Mouse (Mus musculus): ENCODE results near the gene Mpst.

GRCm38 (mm10) chr15:78447121-78447520 is 40.9 kb downstream of the Mpst start:
- no peak for TF ChIP-seq GATA1 (IDR thresholded peaks at IDR 0.05; ENCODE audit: low read depth, low read length)
- TF ChIP-seq CTCF (IDR thresholded peaks at IDR 0.05 in 2 of 3, conservative IDR thresholded peaks at IDR 0.05 in 1 of 3; ENCODE audit: control insufficient read depth in 1 of 3, insufficient read depth in 1 of 3, low read depth in 2 of 3, low read length in 3 of 3, poor library complexity in 1 of 3, severe bottlenecking in 1 of 3), result no peak
- TF ChIP-seq SMC3 (IDR thresholded peaks at IDR 0.05; ENCODE audit: low read depth, low read length), result no peak
- TF ChIP-seq RCOR1 (IDR thresholded peaks at IDR 0.05; ENCODE audit: low read depth, low read length), result no peak
- TF ChIP-seq CHD1 (IDR thresholded peaks at IDR 0.05; ENCODE audit: low read depth, low read length), result no peak
- no peak for TF ChIP-seq ZC3H11A (IDR thresholded peaks at IDR 0.05; ENCODE audit: low read depth, low read length)
- no peak for TF ChIP-seq ZKSCAN1 (IDR thresholded peaks at IDR 0.05; ENCODE audit: low read depth, low read length)
- TF ChIP-seq GABPA (IDR thresholded peaks at IDR 0.05; ENCODE audit: low read depth, low read length), result no peak
- no peak for TF ChIP-seq ZMIZ1 (IDR thresholded peaks at IDR 0.05; ENCODE audit: low read depth, low read length)
- TF ChIP-seq POLR2AphosphoS2 (IDR thresholded peaks at IDR 0.05; ENCODE audit: low read length), result no peak
- no peak for TF ChIP-seq POLR2A (IDR thresholded peaks at IDR 0.05; ENCODE audit: control insufficient read depth in 1 of 2, insufficient read depth in 1 of 2, low read depth in 1 of 2, low read length in 2 of 2, poor library complexity in 1 of 2)
- TF ChIP-seq MAX (IDR thresholded peaks at IDR 0.05; ENCODE audit: low read length), result no peak
- no peak for TF ChIP-seq MEF2A (IDR thresholded peaks at IDR 0.05; ENCODE audit: extremely low read depth, insufficient replicate concordance, low read depth, low read length, poor library complexity, severe bottlenecking)
